Mouse (Mus musculus) urinary bladder, postnatal 10 days (tissue): Measurements from ENCODE around the gene Nsf.

Source experiments
- DNase-seq: peaks from one replicate; pipeline ENCODE4 v3.0.0; 2022; ENCODE audit warnings: low spot score

The Nsf gene

DNA sequence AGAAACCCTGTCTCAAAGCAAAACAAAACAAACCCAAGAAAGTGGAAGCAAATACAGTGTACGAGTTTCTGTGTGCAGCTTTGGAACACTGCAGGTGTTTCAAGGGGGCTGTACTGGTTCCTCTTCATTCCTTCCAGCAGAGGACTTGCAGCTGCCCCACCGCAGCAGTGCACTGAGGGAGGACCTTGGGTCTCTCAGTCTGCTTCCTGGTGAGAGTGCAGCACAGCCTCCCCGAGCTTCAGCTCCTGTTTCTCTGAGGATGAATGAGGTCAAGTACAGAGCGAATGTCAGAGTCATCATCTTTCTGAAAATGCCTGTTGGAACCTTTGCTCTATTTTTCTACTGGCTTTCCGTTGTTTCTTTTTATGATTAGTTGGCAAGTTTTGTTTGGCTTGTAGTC, 12.5 kb downstream of the Nsf start:
- no peak for DNase-seq

DNA sequence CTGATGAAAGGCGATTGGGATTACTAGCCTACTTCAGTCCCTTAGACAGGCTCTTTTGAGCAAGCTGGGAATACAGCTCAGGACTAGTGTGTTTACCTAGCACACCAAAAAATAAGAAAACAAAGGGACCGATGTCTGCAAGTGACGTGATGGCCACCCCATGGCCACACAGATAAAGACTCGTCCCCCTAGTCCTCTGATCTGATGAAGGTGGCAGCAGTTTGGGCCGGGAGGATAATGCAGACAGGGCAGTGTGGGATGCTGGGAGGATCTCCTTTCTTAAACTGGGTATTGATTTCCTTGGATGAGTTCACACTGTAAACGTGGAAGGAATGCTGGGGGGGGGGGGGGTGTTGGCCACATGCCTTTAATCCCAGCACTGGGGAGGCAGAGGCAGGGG, 13.0 kb downstream of the Nsf start:
- no peak for DNase-seq

DNA sequence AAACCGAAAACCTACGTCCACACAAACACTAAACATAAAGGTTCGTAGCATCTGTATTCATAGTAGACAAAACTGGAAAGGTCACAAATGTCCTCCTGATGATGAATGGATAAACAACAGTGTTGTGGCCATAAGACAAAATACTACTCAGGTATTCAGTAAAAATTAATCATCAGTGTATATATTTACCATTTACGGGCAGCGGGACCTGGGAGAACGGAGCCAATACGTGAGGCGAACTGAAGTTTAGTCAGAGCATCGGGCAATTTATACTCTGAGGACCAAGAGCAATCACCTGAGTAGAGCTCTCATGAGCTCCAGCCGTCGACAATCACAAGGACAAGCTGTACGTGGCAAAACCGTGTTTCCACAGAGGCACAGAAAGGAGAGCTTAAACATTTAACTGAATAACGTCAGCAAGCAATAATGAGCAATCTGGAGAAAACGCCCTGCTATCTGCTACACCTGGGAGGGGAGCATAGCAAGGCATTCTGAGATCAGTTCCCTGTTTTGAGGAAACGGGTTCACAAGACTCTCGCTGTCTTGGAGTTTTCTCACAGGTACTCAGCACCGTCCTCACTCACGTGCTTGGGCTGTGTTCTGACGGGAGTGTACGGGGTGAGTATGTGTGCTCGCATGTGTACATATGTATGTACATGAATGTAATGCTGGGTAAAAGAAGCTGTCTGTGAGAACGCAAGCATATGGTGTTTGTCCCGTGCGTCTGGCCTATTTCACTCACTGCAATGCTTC, 15.7 kb downstream of the Nsf start:
- DNase-seq: no peak

DNA sequence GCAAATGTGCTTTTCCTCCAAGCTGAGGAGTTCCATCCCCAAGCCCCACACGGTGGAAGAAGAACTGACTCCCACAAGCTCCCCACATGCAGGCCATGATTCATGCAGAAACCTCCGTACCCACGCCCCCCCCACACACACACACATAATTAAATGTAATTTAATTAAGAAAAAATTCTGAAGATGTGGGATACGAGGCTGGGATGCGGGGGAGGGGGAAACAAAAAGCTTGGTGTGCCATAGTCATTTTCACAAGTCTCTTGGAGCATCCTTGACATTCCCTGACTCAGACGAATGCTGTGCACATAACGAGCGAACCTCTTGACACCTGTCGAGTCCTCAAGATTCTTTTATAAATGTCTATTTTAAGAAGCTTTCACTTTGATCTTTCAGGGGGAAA, 16.4 kb downstream of the Nsf start:
- no peak for DNase-seq

DNA sequence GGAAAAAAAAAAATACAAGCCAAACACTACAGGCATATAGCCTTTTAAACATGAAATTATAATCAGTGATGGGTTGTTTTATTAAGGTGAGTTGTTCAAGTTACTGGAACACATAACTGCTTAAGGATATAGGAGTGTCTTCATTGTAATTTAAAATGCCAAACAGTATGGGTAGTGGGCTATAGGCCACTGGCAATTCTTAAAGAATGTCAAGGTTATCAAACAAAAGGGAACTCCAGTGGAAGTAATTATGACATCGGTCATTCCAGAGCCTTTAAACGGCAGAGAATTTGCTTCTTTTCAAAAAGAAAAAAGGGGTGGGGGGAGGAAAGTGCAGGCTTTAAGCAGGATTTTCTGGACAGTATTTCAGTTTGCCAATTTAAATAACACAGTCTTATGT, 18.1 kb downstream of the Nsf start:
- DNase-seq: no peak

DNA sequence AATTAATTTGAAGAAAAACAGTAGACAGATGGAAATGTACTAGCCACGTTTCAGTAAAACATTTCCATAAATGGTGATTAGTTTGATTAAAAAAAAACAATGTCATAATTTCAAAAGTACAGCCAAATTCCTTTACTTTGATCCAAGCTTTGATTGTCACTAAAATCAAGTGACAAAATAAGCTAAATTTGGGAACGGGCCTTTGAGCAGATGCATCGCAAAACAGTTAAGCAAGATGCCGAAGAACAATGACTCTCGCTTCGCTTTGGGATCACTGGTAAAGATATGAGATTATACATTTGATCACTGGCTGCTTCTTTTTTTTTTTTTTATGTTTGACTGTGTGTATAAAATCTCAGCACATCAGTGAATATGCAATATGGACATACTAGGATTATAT, 20.0 kb downstream of the Nsf start:
- DNase-seq: no peak

DNA sequence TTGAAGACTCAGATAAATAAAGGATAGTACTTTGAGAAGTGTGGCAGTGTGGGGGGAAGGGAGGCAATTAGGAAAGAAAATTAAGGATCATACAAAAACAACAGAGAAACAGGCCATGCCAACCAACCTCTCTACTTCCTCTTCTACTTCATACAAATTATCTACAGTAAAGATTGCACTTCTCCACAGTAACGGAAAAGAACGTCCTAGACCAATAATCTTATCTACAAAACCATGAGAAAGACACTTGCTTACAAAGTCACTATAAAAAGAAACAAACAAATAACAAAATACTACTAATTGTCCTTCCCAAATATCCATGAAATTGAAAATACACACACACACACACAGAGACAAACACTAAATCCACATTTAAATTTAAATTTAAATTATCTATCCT, 29.9 kb downstream of the Nsf start:
- DNase-seq: no peak

DNA sequence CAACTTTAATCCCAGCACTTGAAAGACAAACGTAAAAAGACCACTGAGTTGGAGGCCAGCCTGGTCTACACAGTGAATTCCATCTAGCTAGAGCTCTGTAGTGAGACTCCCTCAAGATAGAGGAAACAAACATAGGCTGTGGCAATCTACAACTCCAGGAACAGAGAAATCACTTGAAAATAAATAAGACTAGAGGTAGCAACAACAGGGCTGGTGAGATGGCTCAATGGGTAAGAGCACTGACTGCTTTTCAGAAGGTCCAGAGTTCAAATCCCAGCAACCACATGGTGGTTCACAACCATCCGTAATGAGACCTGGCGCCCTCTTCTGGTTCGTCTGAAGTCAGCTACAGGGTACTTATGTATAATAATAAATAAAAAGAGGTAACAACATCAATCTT, 30.6 kb downstream of the Nsf start:
- DNase-seq: no peak

DNA sequence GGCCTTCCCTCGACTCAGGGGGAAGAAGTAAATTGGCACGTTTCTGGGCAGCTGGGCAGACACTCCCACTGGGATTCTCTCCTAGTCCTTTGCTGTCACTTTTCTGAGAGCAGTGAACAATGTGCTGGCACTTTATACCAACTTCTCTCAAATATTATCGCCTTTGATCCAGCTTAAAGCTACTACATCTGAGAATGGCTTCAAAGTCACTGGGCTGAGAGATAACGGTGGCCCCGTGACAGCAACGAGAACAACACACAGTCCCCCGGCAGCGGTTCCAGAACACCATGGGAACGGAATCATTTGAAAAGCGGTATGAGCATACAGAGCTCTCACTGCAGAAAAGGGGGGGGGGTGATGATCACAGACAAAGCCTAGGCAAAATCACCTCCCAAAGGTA, 31.0 kb downstream of the Nsf start:
- no peak for DNase-seq

DNA sequence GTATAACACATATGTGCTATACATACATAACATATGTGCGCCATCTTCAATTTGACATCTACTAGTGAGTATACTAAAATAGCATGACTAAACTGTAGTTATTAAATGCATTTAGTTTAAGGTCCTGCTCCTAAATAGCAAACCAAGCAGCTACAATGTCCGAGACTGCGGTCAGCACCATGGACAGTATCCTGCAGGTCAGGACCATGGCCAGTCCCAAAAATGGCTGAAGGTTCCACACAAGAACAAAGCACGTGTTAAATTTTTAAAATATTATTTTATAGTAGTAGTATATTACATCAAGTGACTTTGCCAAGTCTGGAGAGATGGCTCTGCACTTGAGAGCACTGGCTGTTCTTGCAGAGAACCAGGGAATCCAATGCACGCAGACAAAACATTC, 33.2 kb downstream of the Nsf start:
- no peak for DNase-seq

DNA sequence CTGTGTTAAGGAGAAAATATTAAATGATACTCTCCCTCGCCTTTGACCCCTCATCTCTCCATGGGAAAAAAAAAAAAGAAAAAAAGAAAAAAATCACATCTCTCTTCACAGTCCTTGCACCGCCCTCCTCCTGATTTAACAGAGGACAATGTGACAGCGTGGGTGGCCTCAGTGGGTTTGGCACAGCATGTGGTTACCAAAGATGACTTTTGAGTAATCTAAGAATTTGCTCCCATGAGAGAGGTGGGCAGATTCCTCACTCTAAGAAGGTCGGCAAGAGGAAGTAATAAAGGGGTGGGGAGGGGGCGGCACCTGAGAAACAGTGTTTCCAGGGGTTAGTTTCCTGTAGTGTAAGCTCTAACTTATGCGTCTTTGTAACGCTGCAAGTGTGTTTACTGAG, 37.0 kb downstream of the Nsf start:
- no peak for DNase-seq

DNA sequence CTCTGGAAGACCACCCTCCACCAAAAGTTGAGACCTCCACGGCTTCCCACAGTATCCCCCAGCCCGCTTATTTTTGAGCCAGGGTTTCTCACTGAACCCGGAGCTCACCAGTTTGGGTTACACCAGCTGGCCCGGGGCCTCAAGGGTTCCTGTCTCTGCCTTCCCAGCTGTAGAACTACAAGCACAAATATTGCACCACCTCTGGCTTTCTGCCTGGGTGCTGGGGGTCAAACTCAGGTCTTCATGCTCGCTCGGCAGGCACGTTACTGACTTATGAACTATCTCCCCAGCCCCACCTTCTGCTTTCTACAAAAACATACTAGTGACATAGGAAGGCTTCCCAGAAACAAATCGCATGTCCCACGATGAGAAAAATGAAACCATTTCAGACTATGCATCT, 38.2 kb downstream of the Nsf start:
- no peak for DNase-seq

DNA sequence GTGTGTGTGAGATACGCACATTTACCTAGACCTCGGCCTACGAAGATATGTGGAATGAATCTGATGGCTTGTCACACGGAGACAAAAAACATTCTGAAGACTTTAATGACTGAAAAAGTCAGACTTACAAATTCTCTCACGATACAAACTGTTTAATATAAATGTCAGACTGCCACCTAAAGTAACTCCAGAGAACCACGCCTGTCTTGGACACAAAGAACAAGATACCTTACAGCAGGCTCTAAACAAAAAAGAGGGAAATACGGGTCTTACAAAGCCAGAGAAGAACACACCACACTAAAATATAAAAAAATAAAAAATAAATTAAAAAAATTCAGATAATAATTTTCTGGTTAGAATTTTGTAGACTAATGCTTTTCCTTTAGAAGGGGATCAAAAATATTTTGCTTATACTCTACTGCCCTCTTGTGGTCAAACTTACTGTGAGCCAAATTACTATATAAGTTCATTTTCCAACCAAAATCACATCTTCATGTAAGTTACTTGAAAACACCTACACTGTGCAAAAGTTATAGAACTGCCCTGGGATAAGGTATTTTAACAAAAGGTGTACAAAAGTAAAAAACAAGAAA, 42.8 kb downstream of the Nsf start:
- DNase-seq: no peak

DNA sequence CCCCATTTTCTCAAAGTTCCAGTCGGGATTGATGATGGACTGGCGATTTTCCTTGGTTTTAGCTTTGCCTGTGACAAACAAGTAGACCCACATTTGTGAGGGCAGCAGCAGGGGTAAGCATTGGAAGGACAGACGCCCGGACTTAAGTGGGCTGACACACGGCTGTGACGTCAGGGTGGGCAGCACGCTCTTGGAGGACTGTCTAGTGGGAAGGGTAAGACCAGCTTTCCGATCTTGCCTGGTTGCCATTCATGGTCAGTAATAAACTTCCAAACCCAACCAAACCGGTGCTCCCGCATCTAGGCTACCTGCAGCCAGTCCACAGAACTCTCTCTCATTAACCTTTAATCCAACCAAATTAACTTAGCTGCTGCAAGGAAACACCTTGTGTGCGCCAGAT, 43.3 kb downstream of the Nsf start:
- DNase-seq: no peak

DNA sequence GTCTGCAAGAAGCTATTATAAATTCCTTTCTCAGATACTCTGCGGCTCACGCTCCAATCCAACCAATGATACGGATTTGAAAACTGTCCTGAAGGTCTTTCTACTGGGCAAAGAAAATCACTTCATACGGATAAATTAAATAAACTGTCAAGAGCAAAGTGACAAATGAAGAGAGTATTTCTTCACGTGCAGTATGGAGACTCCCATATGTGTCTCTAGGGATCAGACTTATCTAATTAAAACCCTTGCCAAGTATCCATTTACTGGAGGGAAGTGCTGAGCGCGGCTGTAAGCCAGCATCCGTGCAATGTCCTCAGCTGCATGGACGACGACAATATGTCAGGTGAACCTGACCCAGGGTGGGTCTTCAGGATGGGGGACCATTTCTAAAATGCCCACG, 44.0 kb downstream of the Nsf start:
- DNase-seq: no peak

DNA sequence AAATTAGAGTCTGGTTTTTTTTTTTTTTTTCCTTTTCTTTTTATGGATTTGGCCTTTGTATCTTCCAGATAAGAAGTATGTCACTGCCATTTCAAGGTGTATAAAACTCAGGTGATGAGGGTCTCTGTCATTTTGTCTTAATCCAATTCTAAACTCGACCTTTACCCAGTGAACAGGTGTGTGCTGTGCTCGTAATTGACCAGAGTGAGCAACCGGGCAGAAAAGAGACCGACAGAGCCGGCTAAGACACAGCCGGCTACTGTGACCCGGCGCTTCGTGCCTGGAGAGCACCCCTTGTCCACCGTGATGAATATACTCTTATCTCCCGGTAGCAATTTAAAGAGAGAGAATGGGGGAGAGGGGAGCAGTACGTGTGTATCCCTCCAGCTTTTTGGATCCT, 44.5 kb downstream of the Nsf start:
- DNase-seq: no peak

DNA sequence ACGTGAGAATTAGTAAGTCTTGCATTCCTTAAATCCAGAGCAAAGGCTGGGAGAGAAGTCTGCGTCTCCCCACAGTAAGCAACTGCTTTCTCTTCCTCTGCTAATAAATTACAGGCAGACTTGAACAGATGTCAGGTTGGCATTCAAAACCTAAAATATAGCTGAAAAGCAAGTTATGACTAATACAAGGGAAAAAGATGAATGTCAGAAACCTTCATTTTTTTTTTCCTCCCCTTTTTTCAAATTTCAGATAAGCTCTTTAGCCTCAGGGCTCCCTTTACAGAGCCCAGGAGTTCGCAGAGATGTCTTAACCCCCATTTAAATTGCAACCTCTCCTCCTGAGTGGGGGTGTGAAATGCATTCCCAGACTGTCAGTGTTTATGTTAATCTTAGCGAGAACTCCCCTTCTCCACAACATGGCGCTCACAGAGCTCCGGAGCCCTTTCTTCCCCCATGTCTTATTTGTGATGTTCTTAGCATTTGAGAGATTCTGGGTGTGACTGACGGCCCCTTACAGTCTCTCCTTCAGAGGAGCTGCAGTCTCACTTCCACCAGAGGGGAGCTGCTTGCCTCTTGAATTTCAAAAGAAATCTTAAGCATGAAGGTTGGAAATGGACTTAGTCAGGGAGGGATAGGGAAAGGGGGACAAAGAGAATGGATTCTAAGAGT, 47.7 kb downstream of the Nsf start:
- DNase-seq: no peak

DNA sequence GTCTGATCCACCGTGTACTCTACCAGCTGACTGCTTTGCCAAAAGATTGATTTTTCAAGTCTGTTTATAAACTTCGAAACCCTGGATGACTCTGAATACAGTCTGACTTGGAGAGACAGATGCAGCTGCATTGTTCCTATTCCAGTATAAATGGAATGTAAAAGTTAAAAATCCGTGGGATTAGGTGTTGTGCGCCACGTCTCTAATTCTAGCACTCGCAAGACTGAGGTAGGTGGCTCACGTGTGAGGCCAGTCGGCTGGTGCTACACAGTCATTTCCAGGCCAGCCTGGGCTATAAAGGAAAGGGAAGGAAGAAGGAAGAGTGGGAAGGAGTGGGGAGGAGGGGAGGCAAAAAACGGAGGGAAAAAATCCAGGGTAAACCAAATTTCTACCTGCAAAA, 48.4 kb downstream of the Nsf start:
- DNase-seq: no peak

DNA sequence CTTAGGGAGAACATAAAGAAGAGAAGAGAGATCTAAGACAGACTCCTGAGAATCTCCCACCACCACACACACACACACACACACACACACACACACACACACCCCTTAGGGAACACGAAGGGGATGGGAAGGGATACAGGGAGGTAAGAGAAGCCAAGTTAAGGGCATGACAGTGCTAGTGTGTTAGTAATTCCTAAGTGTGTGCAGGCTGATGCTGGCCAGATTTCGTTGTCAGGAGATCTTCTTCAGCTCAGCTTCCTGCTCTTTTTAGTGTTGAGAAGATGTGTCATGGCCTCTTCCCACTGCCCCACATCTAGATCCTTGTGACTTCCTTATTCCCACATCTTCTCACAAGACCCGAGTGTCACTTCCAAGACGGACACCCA, 52.3 kb downstream of the Nsf start:
- DNase-seq: no peak

DNA sequence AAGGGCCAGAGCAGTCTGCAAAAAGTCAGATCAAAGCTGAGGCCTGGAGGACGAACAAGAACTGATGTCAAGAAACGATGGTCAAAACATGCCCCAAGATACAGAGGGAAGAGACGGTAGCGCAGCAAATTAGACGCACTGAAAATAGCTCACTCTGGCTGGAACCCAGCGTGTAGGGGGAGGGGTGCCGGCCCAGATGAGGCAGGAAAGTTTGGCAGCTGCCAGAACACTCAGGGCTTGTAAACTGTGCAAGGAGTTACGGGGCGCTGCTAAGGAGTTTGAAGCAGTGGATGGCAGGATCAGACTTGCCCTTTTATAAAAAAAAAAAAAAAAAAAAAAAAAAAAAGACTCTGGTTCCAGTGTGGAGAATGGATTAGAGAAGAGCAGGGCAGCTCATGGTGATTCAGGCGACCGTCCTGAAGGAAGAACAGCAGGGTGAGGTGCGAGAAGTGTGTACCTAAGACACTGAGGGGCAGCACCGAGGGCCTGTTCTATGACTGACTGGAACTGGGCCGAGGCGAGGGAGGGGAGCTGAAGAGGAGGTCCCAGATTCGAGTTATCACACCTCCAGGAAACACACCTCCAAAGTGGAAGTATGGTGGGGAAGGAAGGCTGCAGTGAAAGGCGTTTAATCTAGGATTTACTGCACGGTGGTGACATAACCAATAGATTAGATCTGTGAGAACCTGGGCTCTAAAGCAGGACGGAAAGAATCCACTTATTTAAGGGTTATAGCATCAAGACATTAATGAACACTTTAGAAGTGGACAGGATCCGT, 52.9 kb downstream of the Nsf start:
- peak; percentile 22 for DNase-seq

DNA sequence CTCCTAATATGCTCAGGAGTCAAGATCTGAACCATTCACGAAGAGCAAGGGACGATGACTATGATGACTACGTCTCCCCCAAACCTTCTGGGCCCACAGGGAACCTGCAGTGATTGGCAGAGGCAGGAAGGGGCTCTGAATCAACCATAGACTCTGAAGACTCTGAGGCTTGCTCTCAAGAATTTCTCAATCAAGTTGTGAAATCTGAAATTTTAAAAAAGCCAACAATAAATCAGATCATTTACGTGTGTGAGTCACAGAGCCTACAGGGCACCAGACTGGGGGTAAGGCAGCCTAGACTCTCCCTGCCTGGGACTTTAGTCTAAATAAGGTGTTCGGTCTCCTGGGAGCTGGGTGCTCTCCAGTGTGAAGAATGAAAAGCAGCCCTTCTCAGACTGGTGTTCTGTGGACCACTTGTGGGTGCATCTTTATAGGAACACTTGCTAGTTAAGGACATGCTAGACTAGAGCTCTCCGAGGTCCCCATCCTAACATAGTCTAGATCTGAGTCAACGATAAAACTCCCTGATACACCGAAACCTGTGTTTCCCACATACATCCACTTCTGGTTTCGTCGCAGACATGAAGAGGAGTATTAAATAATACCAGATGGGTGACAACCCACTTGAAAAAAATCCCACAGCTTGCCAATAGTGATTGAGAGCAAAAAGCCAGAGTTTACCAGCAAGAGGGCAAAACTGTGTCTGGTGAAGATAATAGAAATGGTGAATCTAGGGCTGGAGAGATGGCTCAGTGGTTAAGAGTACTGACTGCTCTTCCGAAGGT, 56.7 kb downstream of the Nsf start:
- no peak for DNase-seq

DNA sequence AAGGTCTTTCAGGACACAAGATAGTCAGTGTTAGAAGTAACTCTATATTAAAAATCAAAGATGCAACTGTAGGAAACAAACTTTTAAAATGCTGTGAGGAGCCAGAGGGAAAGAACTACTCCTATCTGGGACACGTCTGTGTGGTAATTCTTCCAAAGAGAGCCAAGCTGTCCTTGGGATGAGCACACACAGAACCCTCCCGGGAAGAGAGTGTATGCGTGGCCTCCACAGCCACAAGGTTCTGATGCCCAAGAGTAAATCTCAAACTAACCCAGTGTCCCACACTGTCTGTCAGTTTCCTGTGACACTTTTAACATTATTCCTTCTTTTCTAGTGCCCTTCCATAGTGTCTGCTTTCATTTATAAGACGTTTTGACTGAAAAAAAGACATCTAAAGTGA, 57.8 kb downstream of the Nsf start:
- DNase-seq: no peak
